Mouse (Mus musculus) urinary bladder, postnatal 14 days (tissue): ENCODE measurements around the gene Lrrk1.

ENCODE experiments used
- DNase-seq: peaks from one replicate; pipeline ENCODE4 v3.0.0; 2021; ENCODE audit warnings: low spot score

The Lrrk1 gene

GRCm38 (mm10) chr7:66384213-66384612, 3.9 kb downstream of the Lrrk1 start:
- DNase-seq = no peak

DNA sequence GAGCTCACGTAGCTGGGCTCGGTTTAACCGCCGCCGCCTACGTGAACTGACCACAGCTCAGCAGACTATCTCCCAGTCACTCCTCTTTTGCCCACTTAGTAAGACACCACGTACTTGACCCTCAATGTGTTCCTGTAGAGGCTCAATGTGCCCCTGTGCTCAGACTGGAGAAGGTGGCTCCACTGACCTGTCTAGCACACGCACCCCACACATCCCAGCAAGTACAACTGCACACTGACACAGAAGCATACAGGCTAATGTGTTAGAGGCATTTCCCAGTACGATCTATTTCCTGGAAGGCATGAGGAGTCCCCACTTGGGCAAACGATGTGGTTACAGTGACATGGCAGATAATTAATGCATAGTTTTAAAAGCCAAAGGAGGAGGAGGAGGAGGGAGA, 11.6 kb downstream of the Lrrk1 start:
- DNase-seq = no peak

DNA sequence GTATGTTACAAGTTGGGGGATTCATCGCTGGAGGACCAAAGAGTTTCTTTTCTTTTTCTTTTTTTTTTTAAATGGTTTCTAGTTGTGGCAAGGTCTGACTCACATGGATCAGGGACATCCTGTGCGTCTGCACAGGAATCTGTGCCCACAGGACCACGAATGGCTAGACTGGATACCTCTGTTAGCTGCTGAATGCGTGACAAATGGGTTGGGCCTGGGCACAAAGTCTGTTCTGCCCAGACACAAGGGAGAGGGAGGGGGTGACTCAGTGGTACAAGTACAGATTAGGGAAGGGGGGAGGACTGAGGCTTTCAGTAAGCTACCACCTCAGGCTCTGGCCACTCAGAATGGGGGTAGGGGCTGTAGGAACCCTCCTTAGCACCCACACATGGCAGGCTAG, 12.4 kb downstream of the Lrrk1 start:
- no peak for DNase-seq

DNA sequence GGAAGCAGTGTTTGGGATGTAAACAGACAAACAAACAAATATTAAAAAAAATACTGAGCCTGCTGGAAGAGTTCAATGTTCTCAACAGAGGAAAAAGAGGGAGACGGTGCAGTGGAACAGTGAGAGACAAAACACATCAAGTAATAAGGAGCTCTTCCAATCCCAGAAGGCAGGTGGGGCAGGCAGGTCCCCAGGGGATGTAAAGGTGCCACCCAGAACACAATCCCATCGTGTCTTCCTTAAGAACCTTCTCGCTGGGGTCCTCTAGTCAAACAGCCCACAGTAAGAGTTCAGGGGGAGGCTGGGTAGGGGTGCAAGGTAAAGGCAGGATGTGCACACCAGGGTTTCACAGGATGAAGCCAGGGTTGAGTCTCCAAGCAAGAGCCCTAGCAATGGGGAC, 14.8 kb downstream of the Lrrk1 start:
- DNase-seq = no peak

DNA sequence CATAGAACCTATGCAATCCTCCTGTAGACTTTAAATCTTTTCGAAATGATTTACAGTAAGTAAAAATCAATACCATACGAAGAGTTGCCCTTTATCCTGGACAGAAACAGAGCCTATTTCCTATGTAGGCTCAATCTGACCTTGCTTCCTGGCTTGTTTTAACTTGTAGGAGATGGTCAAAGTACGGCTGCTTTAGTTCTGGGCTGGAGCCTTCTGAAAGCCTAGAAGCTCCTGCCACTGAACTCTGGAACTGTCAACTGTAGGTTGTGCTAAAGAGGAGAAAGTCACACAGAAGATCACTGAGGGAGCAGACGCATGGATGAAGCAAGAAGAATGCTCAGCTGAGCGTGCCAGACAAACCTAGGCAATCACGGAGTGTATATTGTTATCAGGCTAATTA, 17.2 kb downstream of the Lrrk1 start:
- DNase-seq = no peak

- no peak for DNase-seq
Observed at GRCm38 (mm10) chr7:66369934-66370445, 18.2 kb downstream of the Lrrk1 start.

- DNase-seq = no peak
Observed at GRCm38 (mm10) chr7:66369071-66369933, 18.8 kb downstream of the Lrrk1 start.

DNA sequence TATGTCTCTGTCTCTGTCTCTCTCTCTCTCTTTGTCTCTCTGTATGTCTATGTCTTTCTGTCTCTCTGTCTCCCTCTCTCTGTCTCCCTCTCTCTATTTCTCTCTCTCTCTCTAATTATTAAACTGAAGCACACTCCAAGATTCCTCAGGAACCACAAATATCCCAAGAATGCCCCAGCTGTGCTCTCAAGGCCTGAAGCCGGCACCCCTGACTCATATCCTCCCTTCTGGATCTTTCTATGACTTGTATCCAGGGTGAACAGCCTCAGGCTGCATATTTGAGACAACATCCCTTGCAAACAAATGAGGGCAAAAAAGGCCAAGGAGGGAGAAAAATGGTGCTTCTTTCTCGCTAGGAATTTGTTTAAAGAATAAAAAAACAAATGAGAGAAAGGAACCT, 22.2 kb downstream of the Lrrk1 start, which contains the start of gene Gm10974:
Gene Gm10974 (plus strand): TSS at position 2 of the 400 bp plus-strand sequence.
- peak; percentile 55 for DNase-seq

DNA sequence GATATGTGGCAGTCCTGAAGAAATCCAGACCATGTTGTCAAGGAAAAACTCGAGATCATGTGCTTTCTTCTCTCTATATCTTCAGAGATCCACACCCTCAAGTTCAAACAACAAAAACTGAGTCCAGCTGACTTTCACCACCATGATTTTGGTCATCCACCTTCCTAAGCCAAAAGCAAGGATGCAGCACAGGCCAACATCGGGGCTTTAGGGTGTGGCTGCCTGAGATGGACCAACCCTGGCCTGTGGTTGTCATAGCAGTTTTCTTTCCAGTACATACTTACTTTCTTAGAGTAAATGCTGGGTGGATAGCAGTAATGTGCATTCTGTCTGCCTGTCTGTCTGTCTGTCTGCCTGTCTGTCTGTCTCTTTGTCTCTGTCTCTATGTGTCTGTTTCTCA, 22.7 kb downstream of the Lrrk1 start:
- peak; percentile 34 for DNase-seq

GRCm38 (mm10) chr7:66364491-66364890, 23.7 kb downstream of the Lrrk1 start:
- DNase-seq = no peak

- no peak for DNase-seq
Observed at GRCm38 (mm10) chr7:66359044-66359443, 29.1 kb downstream of the Lrrk1 start.

- no peak for DNase-seq
Observed at GRCm38 (mm10) chr7:66358461-66358860, 29.7 kb downstream of the Lrrk1 start.

DNA sequence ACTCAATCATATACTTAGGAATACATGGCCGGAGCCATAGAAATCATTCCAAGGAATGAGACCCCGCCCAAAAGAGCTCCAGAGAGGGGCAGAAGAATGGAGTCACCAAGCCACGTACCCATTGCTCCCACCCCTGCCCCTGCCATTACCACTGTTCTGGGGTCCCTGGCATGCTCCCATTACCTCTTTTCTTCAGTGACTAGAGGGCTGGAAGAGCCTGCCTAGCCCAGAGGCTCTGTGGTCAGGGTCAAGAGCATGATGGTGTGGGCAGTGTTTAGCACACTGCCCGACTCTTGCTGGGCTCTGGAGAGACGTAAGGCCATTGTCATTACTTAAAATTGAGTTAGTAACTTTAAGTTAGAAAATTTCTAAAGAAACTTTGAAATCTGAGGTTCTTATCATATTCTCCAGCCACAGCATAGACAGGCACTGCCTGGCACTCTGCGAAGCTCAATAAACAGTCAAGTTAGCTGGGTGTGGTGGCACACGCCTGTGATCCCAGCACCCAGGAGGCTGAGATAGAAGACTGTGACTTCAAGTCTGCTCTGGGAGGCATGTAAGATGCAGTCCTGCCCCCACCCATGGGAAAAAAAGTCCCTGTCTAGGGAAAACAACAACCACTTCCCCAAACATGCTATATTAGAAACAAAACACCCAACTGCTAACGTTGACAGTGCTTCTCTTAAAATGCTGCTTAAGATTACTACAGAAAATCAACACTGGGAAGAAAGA, 32.2 kb downstream of the Lrrk1 start:
- DNase-seq = no peak

DNA sequence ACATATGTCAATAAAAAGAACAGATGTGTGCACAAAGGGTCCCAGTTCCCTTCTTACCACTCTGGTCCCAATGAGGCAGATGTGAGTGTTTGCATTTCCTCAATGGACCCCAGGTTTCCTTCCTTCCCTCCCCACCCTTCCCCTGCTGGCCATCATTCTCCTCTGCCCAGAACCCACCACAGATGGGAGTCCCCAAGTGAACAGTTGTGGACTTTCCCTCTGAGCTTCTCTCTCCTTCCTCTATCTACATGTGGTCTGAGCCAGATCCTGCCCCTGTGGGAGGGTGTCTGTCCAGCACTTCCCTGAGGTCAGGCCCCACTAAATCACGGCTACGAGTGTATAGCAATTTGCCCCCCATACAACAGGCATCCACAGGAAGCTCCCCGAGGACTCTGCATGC, 33.2 kb downstream of the Lrrk1 start:
- DNase-seq = no peak

DNA sequence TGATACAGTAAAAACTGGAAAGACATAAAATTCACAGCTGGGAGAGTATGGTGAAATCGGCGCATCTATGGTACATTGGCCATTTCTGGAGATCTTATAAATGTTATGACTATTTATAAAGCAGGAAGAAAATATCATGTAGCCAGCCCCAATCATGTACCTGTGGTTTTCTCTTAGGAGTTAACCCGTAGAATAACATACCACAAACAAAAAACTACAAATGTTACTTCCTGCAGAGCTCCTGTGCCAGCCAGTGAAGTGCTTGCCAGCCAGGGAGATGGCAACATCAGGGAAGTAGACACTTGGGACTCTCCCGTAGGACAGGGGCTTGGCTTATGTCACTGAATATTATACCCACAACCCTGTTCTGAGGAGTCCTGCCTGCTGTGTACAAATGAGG, 37.1 kb downstream of the Lrrk1 start:
- DNase-seq = no peak

DNA sequence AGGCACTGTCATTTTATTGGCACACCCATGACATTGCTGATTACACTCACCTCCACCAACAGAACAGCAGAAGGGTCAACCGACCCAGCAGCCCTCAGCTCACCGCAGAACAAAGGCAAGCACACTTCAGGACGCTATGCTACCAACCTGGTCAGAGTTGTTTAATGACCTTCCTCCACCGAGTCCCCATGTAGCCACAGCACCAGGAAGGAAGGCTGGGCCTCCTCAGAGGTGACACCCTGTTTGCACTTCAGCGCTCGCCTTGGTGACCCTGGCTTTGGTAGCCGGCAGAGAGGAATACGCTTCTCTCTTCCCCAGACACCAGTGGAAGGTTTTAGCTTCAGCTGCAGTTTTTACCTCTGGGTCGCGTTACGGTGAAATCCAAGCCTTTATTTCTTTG, 38.5 kb downstream of the Lrrk1 start:
- no peak for DNase-seq

- no peak for DNase-seq
Observed at GRCm38 (mm10) chr7:66348588-66348987, 39.6 kb downstream of the Lrrk1 start.

- DNase-seq = no peak
Observed at GRCm38 (mm10) chr7:66346959-66347663, 41.0 kb downstream of the Lrrk1 start.

GRCm38 (mm10) chr7:66343307-66343706, 44.8 kb downstream of the Lrrk1 start:
- no peak for DNase-seq

GRCm38 (mm10) chr7:66342831-66343230, 45.3 kb downstream of the Lrrk1 start:
- DNase-seq = no peak

- peak; percentile 70 for DNase-seq
Observed at GRCm38 (mm10) chr7:66342323-66342722, 45.8 kb downstream of the Lrrk1 start.

DNA sequence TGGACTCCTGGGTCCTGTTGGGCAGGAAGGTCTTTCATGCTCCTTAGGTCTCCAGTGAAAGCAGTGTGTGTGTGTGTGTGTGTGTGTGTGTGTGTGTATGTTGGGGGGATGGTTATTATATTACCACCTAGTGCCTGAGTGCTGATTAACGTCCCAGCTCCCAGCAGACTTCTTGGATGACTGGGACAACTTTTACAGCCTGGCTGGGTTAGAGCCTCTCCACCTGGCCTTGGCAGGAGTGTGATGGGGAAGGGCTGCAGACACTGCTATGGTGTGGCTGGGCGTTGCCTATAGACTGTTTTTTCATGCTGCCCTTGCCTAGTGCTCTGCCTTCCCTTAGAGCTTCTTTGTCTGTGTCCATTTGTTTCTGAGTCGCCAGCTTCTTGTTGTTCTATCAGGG, 48.1 kb downstream of the Lrrk1 start:
- peak; percentile 44 for DNase-seq
